Mouse (Mus musculus) frontal cortex, postnatal 14 days (tissue): ENCODE measurements around the gene Gm1979.
"Not testable (repeated sequence)": the region's sequence is repeated elsewhere in the genome, so short reads cannot be mapped to it uniquely, and the experiment has no call there.

Experiments
- DNase-seq, 2 experiments: peaks; one replicate each; pipeline ENCODE4 v3.0.0; 2022; ENCODE audit warnings: low spot score in 2 of 2

Gene Gm1979

GRCm38 (mm10) chr5:26004698-26005097, at the start of gene Gm1979:
TSS of gene Gm1979 (minus strand) at chr5:26004798.
- DNase-seq: not testable (repeated sequence)

- DNase-seq: not testable (repeated sequence)
Measured at GRCm38 (mm10) chr5:26039458-26039857, 34.9 kb upstream of the Gm1979 start, which contains the start of gene Speer4a. TSS of gene Speer4a (minus strand) at chr5:26039558.

GRCm38 (mm10) chr5:26022816-26023215, 18.2 kb upstream of the Gm1979 start, which contains the start of gene Gm5862:
TSS of gene Gm5862 (minus strand) at chr5:26022916.
- not testable (repeated sequence) for DNase-seq

- not testable (repeated sequence) for DNase-seq
Measured at GRCm38 (mm10) chr5:26007697-26008096, 3.1 kb upstream of the Gm1979 start.

- peak; percentile 5 to 6 for DNase-seq
Measured at GRCm38 (mm10) chr5:26006937-26007695, 2.5 kb upstream of the Gm1979 start.

GRCm38 (mm10) chr5:25988550-25988949, 16.0 kb downstream of the Gm1979 start, which contains the start of gene Gm21698:
TSS of gene Gm21698 (minus strand) at chr5:25988650.
- DNase-seq: not testable (repeated sequence)

- not testable (repeated sequence) for DNase-seq
Measured at GRCm38 (mm10) chr5:25972563-25972962, 32.0 kb downstream of the Gm1979 start, which contains the start of gene Gm21680. TSS of gene Gm21680 (minus strand) at chr5:25972663.

- DNase-seq: not testable (repeated sequence)
Measured at GRCm38 (mm10) chr5:25957050-25957449, 47.5 kb downstream of the Gm1979 start.

GRCm38 (mm10) chr5:25956611-25957010, 48.0 kb downstream of the Gm1979 start:
- DNase-seq: not testable (repeated sequence)

GRCm38 (mm10) chr5:25954317-25954716, 50.3 kb downstream of the Gm1979 start, which contains the start of gene Gm21671:
TSS of gene Gm21671 (minus strand) at chr5:25954417.
- not testable (repeated sequence) for DNase-seq
